Mouse (Mus musculus): Measurements from ENCODE around the gene Sox13. TPM values are rescaled to one million over a fixed set of nuclear protein-coding genes. Genes with fewer than 3 reads are reported as not detected.

Sox13 gene
- polyA plus RNA-seq, 1 experiment from 2014 or later = 9.7 TPM

DNA sequence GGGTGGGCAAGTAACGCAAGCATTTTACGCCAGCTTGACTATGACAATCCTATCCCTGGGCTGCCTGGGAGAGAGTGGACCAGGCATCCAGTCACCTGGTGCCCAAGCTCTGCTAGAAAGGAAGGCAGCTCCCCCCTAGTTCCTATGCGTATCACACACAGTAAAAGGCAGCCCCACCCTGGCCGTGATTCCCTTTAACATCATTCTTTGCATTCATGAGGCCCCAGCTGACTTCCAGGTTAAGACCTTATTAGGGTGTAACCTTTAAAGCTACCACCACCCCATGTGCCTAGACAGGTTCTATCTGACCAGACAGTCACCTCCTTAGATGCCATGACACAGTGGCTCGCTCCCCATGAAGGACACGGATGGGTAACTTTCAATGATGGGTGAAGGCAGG is 8.7 kb downstream of the Sox13 start:
- WGBS = 46% methylated on average over 6 of the region's 6 CpGs
- Histone ChIP-seq H3K9ac (replicated peaks; ENCODE audit: low read length) (0 out of 2 replicates have a peak overlapping the region, but pooled peaks have one; percentile 20), H3K4me2 (ENCODE audit: low read length) (no peak overlapping the region), H3K4me3 (replicated peaks; ENCODE audit: low read depth, low read length) (no peak overlapping the region), H3K36me3 (ENCODE audit: control insufficient read depth, insufficient read depth, low read length) (no peaks in the 10 kb centered on the region), H3K4me1 (ENCODE audit: control insufficient read depth, insufficient read depth, low read length) (peaks cover 28% of the 10 kb centered on the region), H3K27me3 (ENCODE audit: control insufficient read depth, insufficient read depth, low read length) (no peaks in the 10 kb centered on the region), H3K27ac (replicated peaks; ENCODE audit: low read depth, low read length) (no peak overlapping the region), H3K9me3 (ENCODE audit: control insufficient read depth, low read length) (no peaks in the 10 kb centered on the region)
- no peak for ATAC-seq (ENCODE audit: low FRiP score, low TSS enrichment)
- no peak for DNase-seq

DNA sequence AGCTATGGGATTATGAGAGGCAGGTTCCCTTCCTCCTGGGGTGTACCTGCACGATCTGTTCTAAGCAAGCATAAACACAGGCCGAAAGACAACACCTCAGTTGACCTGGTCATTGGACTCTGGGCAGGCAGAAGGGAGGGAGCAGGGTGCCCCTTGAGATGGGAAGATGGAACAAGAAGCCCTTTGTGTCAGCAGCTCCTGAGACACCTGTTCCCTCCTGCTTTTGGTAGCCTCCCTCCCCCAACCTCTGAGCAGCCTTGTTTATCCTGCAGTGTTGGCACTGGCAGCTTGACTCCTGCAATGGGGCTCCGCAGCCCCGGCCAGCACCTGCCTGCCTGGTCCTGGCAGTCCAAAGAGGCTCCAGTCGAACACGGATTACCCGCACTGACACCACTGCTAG is 9.1 kb downstream of the Sox13 start:
- Histone ChIP-seq H3K36me3 (ENCODE audit: control insufficient read depth, insufficient read depth, low read length) (no peaks in the 10 kb centered on the region), H3K27me3 (ENCODE audit: control insufficient read depth, insufficient read depth, low read length) (no peaks in the 10 kb centered on the region), H3K9ac (replicated peaks; ENCODE audit: low read length) (0 out of 2 replicates have a peak overlapping the region, but pooled peaks have one; percentile 20), H3K27ac (replicated peaks; ENCODE audit: low read depth, low read length) (no peak overlapping the region), H3K4me1 (ENCODE audit: control insufficient read depth, insufficient read depth, low read length) (peaks cover 25% of the 10 kb centered on the region), H3K9me3 (ENCODE audit: control insufficient read depth, low read length) (no peaks in the 10 kb centered on the region), H3K4me2 (ENCODE audit: low read length) (no peak overlapping the region), H3K4me3 (replicated peaks; ENCODE audit: low read depth, low read length) (no peak overlapping the region)
- DNase-seq = no peak
- ATAC-seq (ENCODE audit: low FRiP score, low TSS enrichment) = no peak
- WGBS = 47% methylated on average over 7 of the region's 7 CpGs

DNA sequence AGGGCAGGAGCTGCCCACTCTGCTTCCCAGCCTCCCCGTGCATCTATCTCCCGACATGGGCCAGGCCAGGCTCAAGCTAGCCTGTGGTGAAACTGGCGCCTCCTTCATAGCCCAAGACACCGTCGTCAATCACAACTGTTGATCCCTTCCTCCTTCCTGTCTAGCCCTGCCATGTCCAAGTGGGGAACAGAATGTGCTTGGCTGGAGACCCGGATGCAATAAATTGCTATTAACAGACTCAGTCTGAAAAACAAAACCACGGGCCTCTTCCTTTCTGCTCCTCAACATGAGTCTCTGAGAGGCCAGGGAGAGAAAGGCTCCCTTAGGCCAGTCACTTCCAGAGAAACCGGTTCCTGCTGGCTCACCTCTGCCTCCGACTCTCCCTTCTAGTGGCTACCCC is 11.2 kb downstream of the Sox13 start:
- Histone ChIP-seq H3K36me3 (ENCODE audit: control insufficient read depth, insufficient read depth, low read length) (no peaks in the 10 kb centered on the region), H3K27me3 (ENCODE audit: control insufficient read depth, insufficient read depth, low read length) (no peaks in the 10 kb centered on the region), H3K4me1 (ENCODE audit: control insufficient read depth, insufficient read depth, low read length) (peaks cover 28% of the 10 kb centered on the region), H3K4me2 (ENCODE audit: low read length) (no peak overlapping the region), H3K4me3 (replicated peaks; ENCODE audit: low read depth, low read length) (no peak overlapping the region), H3K9ac (replicated peaks; ENCODE audit: low read length) (no peak overlapping the region), H3K9me3 (ENCODE audit: control insufficient read depth, low read length) (no peaks in the 10 kb centered on the region), H3K27ac (replicated peaks; ENCODE audit: low read depth, low read length) (no peak overlapping the region)
- DNase-seq (no peak), ATAC-seq (ENCODE audit: low FRiP score, low TSS enrichment) (no peak)
- WGBS = 88% methylated on average over 9 of the region's 9 CpGs

DNA sequence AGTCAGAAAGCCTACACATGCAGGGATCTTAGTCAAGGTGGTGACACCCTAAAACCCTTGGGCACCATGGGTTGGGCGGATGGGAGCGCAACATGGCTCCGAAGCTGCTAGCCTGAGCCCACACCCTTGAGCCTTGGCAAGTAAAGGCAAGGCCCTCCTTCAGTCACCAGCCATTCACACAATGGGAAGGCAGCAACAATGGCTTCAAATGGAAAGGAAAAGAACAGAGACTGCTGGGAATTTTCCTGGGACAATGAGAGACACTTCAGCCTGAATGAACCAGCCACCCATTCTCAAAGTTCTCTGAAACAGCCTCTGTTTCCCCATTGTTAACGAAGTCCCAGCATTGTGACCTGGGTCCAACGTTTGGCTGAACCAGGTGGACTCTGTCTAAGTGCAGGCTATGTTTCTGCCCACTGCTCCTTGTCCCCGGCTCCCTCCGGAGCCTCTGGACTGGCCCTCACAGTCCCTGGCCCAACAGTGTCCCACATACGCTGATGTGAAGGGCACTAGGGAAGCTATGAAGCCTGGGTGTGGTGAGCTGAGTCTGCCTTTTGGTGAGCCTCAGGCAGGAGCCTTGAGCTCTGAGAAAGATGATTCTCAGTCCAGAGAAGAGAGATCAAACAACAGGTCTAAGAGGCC is 12.6 kb downstream of the Sox13 start:
- ATAC-seq (ENCODE audit: low FRiP score, low TSS enrichment) (no peak), DNase-seq (no peak)
- Histone ChIP-seq H3K4me3 (replicated peaks; ENCODE audit: low read depth, low read length) (no peak overlapping the region), H3K9me3 (ENCODE audit: control insufficient read depth, low read length) (no peaks in the 10 kb centered on the region), H3K36me3 (ENCODE audit: control insufficient read depth, insufficient read depth, low read length) (no peaks in the 10 kb centered on the region), H3K27me3 (ENCODE audit: control insufficient read depth, insufficient read depth, low read length) (no peaks in the 10 kb centered on the region), H3K4me1 (ENCODE audit: control insufficient read depth, insufficient read depth, low read length) (peaks cover 22% of the 10 kb centered on the region), H3K27ac (replicated peaks; ENCODE audit: low read depth, low read length) (no peak overlapping the region), H3K9ac (replicated peaks; ENCODE audit: low read length) (no peak overlapping the region), H3K4me2 (ENCODE audit: low read length) (no peak overlapping the region)
- WGBS = 46% methylated on average over 8 of the region's 8 CpGs

DNA sequence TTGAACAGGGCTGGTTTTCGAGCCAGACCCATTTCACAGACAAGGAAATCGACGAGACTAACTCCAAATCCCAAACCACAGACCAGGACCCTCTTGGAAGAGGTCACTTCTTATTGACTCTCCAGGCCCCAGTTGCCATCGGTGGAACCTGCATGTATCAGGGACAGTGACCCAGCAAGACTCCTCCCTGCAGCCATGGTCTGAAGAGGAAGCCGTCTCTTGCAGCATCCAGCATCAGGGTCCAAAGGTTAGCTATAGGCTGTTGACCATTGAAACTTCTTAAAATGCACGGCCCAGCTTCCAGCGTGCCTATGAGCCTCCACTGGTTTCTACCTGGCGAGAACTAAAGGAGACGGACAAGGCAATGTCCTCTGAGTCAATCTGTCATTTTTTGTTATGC is 14.4 kb downstream of the Sox13 start:
- DNase-seq (no peak), ATAC-seq (ENCODE audit: low FRiP score, low TSS enrichment) (no peak)
- Histone ChIP-seq H3K27me3 (ENCODE audit: control insufficient read depth, insufficient read depth, low read length) (no peaks in the 10 kb centered on the region), H3K27ac (replicated peaks; ENCODE audit: low read depth, low read length) (no peak overlapping the region), H3K9me3 (ENCODE audit: control insufficient read depth, low read length) (no peaks in the 10 kb centered on the region), H3K4me3 (replicated peaks; ENCODE audit: low read depth, low read length) (no peak overlapping the region), H3K4me2 (ENCODE audit: low read length) (no peak overlapping the region), H3K9ac (replicated peaks; ENCODE audit: low read length) (no peak overlapping the region), H3K4me1 (ENCODE audit: control insufficient read depth, insufficient read depth, low read length) (peaks cover 18% of the 10 kb centered on the region), H3K36me3 (ENCODE audit: control insufficient read depth, insufficient read depth, low read length) (no peaks in the 10 kb centered on the region)
- 60% methylated on average over 9 of the region's 9 CpGs for WGBS

DNA sequence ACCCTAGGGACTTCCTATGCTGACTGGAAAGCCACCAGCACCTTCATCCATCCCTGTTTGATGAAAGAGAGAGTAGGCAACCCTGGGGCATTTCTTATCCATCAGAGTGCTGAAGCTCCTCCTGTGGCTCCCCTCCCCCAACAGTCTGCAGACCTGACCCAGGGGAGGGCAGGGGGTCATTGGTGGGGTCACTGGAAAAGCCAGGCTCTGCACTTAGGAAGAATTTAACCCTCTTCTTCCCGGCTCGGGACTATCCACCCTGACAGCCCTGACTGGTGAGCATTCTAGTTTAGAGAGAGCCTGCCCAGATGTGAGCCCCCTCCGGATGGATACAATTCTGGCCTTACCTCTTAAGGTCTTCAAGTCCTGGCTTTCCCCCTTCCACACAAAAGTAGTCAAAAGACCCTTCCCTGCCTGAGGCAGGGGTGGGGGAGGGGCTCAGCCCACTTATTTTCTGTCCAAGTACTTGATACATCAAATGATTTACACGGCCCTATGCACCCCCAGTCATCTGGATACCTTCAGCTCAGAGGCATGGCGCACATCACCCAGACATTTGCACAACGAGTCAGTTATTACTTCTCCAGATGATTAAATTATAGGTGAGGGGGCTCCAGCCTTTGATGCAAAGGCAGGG is 15.2 kb downstream of the Sox13 start:
- H3K9me3 ChIP-seq (ENCODE audit: control insufficient read depth, low read length) = no peaks in the 10 kb centered on the region
- no peak overlapping the region for H3K4me3 ChIP-seq (replicated peaks; ENCODE audit: low read depth, low read length)
- no peak overlapping the region for H3K27ac ChIP-seq (replicated peaks; ENCODE audit: low read depth, low read length)
- no peaks in the 10 kb centered on the region for H3K27me3 ChIP-seq (ENCODE audit: control insufficient read depth, insufficient read depth, low read length)
- H3K36me3 ChIP-seq (ENCODE audit: control insufficient read depth, insufficient read depth, low read length) = no peaks in the 10 kb centered on the region
- DNase-seq = no peak
- no peak overlapping the region for H3K4me2 ChIP-seq (ENCODE audit: low read length)
- no peak overlapping the region for H3K9ac ChIP-seq (replicated peaks; ENCODE audit: low read length)
- ATAC-seq (ENCODE audit: low FRiP score, low TSS enrichment) = no peak
- H3K4me1 ChIP-seq (ENCODE audit: control insufficient read depth, insufficient read depth, low read length) = peaks cover 18% of the 10 kb centered on the region
- WGBS = 14% methylated on average over 6 of the region's 6 CpGs

DNA sequence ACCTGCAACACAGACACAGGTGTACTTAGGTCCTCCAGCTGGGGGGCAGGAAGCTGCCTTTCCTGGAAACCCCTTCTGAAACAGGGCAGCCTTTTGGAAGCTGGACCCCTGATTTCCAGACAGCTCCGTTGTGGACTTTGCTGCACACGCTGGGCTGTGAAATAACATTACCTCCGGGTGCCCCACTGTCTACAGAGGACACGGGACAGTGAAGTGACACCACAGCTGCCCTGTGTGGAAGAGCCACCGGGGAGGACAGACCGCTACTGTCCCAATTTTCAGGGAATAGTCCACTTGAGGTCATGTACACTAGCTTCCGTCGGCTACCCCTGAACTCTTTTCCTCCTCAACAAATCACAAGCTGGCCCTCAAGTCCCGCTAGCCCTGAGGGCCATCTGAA is 15.9 kb downstream of the Sox13 start:
- WGBS = 51% methylated on average over 9 of the region's 9 CpGs
- no peak overlapping the region for H3K9ac ChIP-seq (replicated peaks; ENCODE audit: low read length)
- no peaks in the 10 kb centered on the region for H3K36me3 ChIP-seq (ENCODE audit: control insufficient read depth, insufficient read depth, low read length)
- ATAC-seq (ENCODE audit: low FRiP score, low TSS enrichment) (no peak), DNase-seq (no peak)
- H3K4me3 ChIP-seq (replicated peaks; ENCODE audit: low read depth, low read length) = no peak overlapping the region
- H3K4me1 ChIP-seq (ENCODE audit: control insufficient read depth, insufficient read depth, low read length) = peaks cover 18% of the 10 kb centered on the region
- H3K27me3 ChIP-seq (ENCODE audit: control insufficient read depth, insufficient read depth, low read length) = no peaks in the 10 kb centered on the region
- no peaks in the 10 kb centered on the region for H3K9me3 ChIP-seq (ENCODE audit: control insufficient read depth, low read length)
- no peak overlapping the region for H3K27ac ChIP-seq (replicated peaks; ENCODE audit: low read depth, low read length)
- no peak overlapping the region for H3K4me2 ChIP-seq (ENCODE audit: low read length)

DNA sequence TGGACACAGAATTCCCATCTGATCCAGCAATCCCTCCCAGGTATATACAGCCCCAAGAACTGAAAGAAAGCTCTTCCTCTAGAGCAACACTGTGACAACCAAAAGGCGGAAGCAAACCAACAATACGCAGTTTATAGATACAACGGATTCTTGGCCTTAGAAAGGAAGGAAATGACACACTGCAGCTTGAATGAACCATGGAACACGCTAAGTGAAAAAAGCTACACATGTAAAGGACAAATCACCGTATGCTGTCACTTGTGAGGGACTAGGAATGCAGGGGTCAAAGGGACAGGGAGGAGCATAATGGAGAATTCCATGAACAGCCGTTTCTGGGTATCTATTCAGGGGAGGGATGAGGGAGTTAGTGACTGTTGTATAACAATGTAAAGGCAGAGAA is 16.7 kb downstream of the Sox13 start:
- no peak overlapping the region for H3K4me2 ChIP-seq (ENCODE audit: low read length)
- H3K27me3 ChIP-seq (ENCODE audit: control insufficient read depth, insufficient read depth, low read length) = no peaks in the 10 kb centered on the region
- WGBS = 58% methylated on average over 6 of the region's 6 CpGs
- ATAC-seq (ENCODE audit: low FRiP score, low TSS enrichment) (no peak), DNase-seq (no peak)
- no peaks in the 10 kb centered on the region for H3K9me3 ChIP-seq (ENCODE audit: control insufficient read depth, low read length)
- peaks cover 15% of the 10 kb centered on the region for H3K4me1 ChIP-seq (ENCODE audit: control insufficient read depth, insufficient read depth, low read length)
- H3K4me3 ChIP-seq (replicated peaks; ENCODE audit: low read depth, low read length) = no peak overlapping the region
- no peaks in the 10 kb centered on the region for H3K36me3 ChIP-seq (ENCODE audit: control insufficient read depth, insufficient read depth, low read length)
- no peak overlapping the region for H3K27ac ChIP-seq (replicated peaks; ENCODE audit: low read depth, low read length)
- no peak overlapping the region for H3K9ac ChIP-seq (replicated peaks; ENCODE audit: low read length)

DNA sequence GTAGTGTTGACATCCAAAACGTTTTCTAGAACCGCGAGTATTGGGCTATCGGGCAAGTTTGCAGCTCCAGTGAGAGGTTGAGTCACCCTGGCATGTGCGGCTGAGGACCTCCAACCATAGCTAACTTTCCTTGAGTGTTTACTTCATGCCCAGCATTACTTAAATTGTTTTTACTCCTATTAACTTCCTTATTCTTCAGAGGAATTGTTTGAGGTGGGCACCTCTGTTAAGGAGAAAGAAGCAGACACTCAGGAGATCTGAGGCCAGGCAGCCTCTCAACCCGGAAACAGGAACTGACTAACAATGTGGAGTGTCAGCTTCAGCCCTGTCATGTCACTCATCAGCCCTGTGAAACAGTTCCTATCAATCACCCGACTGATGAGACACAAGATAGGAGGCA is 17.6 kb downstream of the Sox13 start:
- H3K4me1 ChIP-seq (ENCODE audit: control insufficient read depth, insufficient read depth, low read length) = peaks cover 9% of the 10 kb centered on the region
- H3K9me3 ChIP-seq (ENCODE audit: control insufficient read depth, low read length) = no peaks in the 10 kb centered on the region
- no peak for ATAC-seq (ENCODE audit: low FRiP score, low TSS enrichment)
- no peak overlapping the region for H3K9ac ChIP-seq (replicated peaks; ENCODE audit: low read length)
- no peak overlapping the region for H3K4me3 ChIP-seq (replicated peaks; ENCODE audit: low read depth, low read length)
- no peak overlapping the region for H3K27ac ChIP-seq (replicated peaks; ENCODE audit: low read depth, low read length)
- WGBS = 85% methylated on average over 7 of the region's 7 CpGs
- DNase-seq = no peak
- no peaks in the 10 kb centered on the region for H3K27me3 ChIP-seq (ENCODE audit: control insufficient read depth, insufficient read depth, low read length)
- no peaks in the 10 kb centered on the region for H3K36me3 ChIP-seq (ENCODE audit: control insufficient read depth, insufficient read depth, low read length)
- no peak overlapping the region for H3K4me2 ChIP-seq (ENCODE audit: low read length)
